Mouse (Mus musculus): ENCODE results near the gene Tfip11. TPM values are rescaled to one million over a fixed set of nuclear protein-coding genes. Genes with fewer than 3 reads are reported as not detected.
A peak's percentile ranks its signal among the peaks of the same experiment; 100 is the strongest.

The Tfip11 gene
- polyA plus RNA-seq, 1 experiment, result 58.9 TPM

- DNase-seq, result peak; percentile 52
- peak overlapping the region; percentile 66 for H3K4me3 ChIP-seq (ENCODE audit: control insufficient read depth, insufficient read depth, low read length)
These were observed 1.3 kb upstream of the Tfip11 start for GRCm38 (mm10) chr5:112324637-112325545.

GRCm38 (mm10) chr5:112326446-112327009 lies 370 bp downstream of the Tfip11 start:
- H3K36me3 ChIP-seq (ENCODE audit: control insufficient read depth, insufficient read depth, low read length), result peaks cover 24% of the 10 kb centered on the region
- no peak for DNase-seq
- no peak for TF ChIP-seq CTCF (IDR thresholded peaks at IDR 0.05; ENCODE audit: borderline replicate concordance, control insufficient read depth, extremely low read depth, insufficient read depth, low read length, poor library complexity)
- TF ChIP-seq POLR2A (IDR thresholded peaks at IDR 0.05; ENCODE audit: control insufficient read depth, extremely low read depth, insufficient read depth, low read length, poor library complexity), result no peak
- no peaks in the 10 kb centered on the region for H3K27me3 ChIP-seq (ENCODE audit: control insufficient read depth, insufficient read depth, low read length)
- peaks cover 11% of the 10 kb centered on the region; the same call in 1 of the 2 replicates for H3K4me1 ChIP-seq (replicated peaks; ENCODE audit: control insufficient read depth, insufficient read depth, low read length)
- H3K4me3 ChIP-seq (ENCODE audit: control insufficient read depth, insufficient read depth, low read length), result peak overlapping the region; percentile 75
- H3K27ac ChIP-seq (ENCODE audit: control insufficient read depth, insufficient read depth, low read length), result no peak overlapping the region
- WGBS, result 1% methylated on average over 33 of the region's 33 CpGs

More at GRCm38 (mm10) chr5:112324637-112325545, 1.3 kb upstream of the Tfip11 start:
- H3K27ac ChIP-seq (ENCODE audit: control insufficient read depth, insufficient read depth, low read length), result peak overlapping the region; percentile 58; the same call in 1 of the 2 replicates
- H3K36me3 ChIP-seq (ENCODE audit: control insufficient read depth, insufficient read depth, low read length), result peaks cover 7% of the 10 kb centered on the region
- peaks cover 11% of the 10 kb centered on the region; the same call in 1 of the 2 replicates for H3K4me1 ChIP-seq (replicated peaks; ENCODE audit: control insufficient read depth, insufficient read depth, low read length)
- TF ChIP-seq CTCF (IDR thresholded peaks at IDR 0.05; ENCODE audit: borderline replicate concordance, control insufficient read depth, extremely low read depth, insufficient read depth, low read length, poor library complexity) (no peak), POLR2A (IDR thresholded peaks at IDR 0.05; ENCODE audit: control insufficient read depth, extremely low read depth, insufficient read depth, low read length, poor library complexity) (no peak)
- WGBS, result 2% methylated on average over 24 of the region's 24 CpGs
- H3K27me3 ChIP-seq (ENCODE audit: control insufficient read depth, insufficient read depth, low read length), result no peaks in the 10 kb centered on the region

GRCm38 (mm10) chr5:112327854-112328253 lies 1.7 kb downstream of the Tfip11 start:
- WGBS, result 97% methylated on average over 15 of the region's 15 CpGs
- Histone ChIP-seq H3K27me3 (ENCODE audit: control insufficient read depth, insufficient read depth, low read length) (no peaks in the 10 kb centered on the region), H3K27ac (ENCODE audit: control insufficient read depth, insufficient read depth, low read length) (no peak overlapping the region), H3K4me1 (replicated peaks; ENCODE audit: control insufficient read depth, insufficient read depth, low read length) (peaks cover 11% of the 10 kb centered on the region; the same call in 1 of the 2 replicates), H3K4me3 (ENCODE audit: control insufficient read depth, insufficient read depth, low read length) (no peak overlapping the region), H3K36me3 (ENCODE audit: control insufficient read depth, insufficient read depth, low read length) (peaks cover 37% of the 10 kb centered on the region)
- TF ChIP-seq POLR2A (IDR thresholded peaks at IDR 0.05; ENCODE audit: control insufficient read depth, extremely low read depth, insufficient read depth, low read length, poor library complexity) (no peak), CTCF (IDR thresholded peaks at IDR 0.05; ENCODE audit: borderline replicate concordance, control insufficient read depth, extremely low read depth, insufficient read depth, low read length, poor library complexity) (no peak)
- DNase-seq, result no peak

GRCm38 (mm10) chr5:112329805-112330564 lies 3.8 kb downstream of the Tfip11 start:
- H3K4me3 ChIP-seq (ENCODE audit: control insufficient read depth, insufficient read depth, low read length), result no peak overlapping the region
- H3K36me3 ChIP-seq (ENCODE audit: control insufficient read depth, insufficient read depth, low read length), result peaks cover 49% of the 10 kb centered on the region
- H3K27ac ChIP-seq (ENCODE audit: control insufficient read depth, insufficient read depth, low read length), result no peak overlapping the region
- no peaks in the 10 kb centered on the region for H3K27me3 ChIP-seq (ENCODE audit: control insufficient read depth, insufficient read depth, low read length)
- no peak for DNase-seq
- TF ChIP-seq CTCF (IDR thresholded peaks at IDR 0.05; ENCODE audit: borderline replicate concordance, control insufficient read depth, extremely low read depth, insufficient read depth, low read length, poor library complexity) (no peak), POLR2A (IDR thresholded peaks at IDR 0.05; ENCODE audit: control insufficient read depth, extremely low read depth, insufficient read depth, low read length, poor library complexity) (no peak)
- H3K4me1 ChIP-seq (replicated peaks; ENCODE audit: control insufficient read depth, insufficient read depth, low read length), result peaks cover 11% of the 10 kb centered on the region; the same call in 1 of the 2 replicates
- 97% methylated on average over 14 of the region's 14 CpGs for WGBS

- TF ChIP-seq CTCF (IDR thresholded peaks at IDR 0.05; ENCODE audit: borderline replicate concordance, control insufficient read depth, extremely low read depth, insufficient read depth, low read length, poor library complexity) (peak; percentile 78; the same call in 1 of the 2 replicates), POLR2A (IDR thresholded peaks at IDR 0.05; ENCODE audit: control insufficient read depth, extremely low read depth, insufficient read depth, low read length, poor library complexity) (no peak)
- Histone ChIP-seq H3K4me1 (replicated peaks; ENCODE audit: control insufficient read depth, insufficient read depth, low read length) (no peaks in the 10 kb centered on the region), H3K36me3 (ENCODE audit: control insufficient read depth, insufficient read depth, low read length) (peaks cover 65% of the 10 kb centered on the region), H3K27ac (ENCODE audit: control insufficient read depth, insufficient read depth, low read length) (no peak overlapping the region), H3K27me3 (ENCODE audit: control insufficient read depth, insufficient read depth, low read length) (no peaks in the 10 kb centered on the region), H3K4me3 (ENCODE audit: control insufficient read depth, insufficient read depth, low read length) (no peak overlapping the region)
- WGBS, result 66% methylated on average over 2 of the region's 2 CpGs
- peak; percentile 68 for DNase-seq
These were observed 9.3 kb downstream of the Tfip11 start for GRCm38 (mm10) chr5:112335473-112335872.

- H3K36me3 ChIP-seq (ENCODE audit: control insufficient read depth, insufficient read depth, low read length), result peaks cover 50% of the 10 kb centered on the region
- no peak overlapping the region for H3K27ac ChIP-seq (ENCODE audit: control insufficient read depth, insufficient read depth, low read length)
- 97% methylated on average over 22 of the region's 22 CpGs for WGBS
- H3K27me3 ChIP-seq (ENCODE audit: control insufficient read depth, insufficient read depth, low read length), result no peaks in the 10 kb centered on the region
- no peak overlapping the region for H3K4me3 ChIP-seq (ENCODE audit: control insufficient read depth, insufficient read depth, low read length)
- TF ChIP-seq POLR2A (IDR thresholded peaks at IDR 0.05; ENCODE audit: control insufficient read depth, extremely low read depth, insufficient read depth, low read length, poor library complexity), result no peak
- no peak for TF ChIP-seq CTCF (IDR thresholded peaks at IDR 0.05; ENCODE audit: borderline replicate concordance, control insufficient read depth, extremely low read depth, insufficient read depth, low read length, poor library complexity)
- H3K4me1 ChIP-seq (replicated peaks; ENCODE audit: control insufficient read depth, insufficient read depth, low read length), result peaks cover under 1% of the 10 kb centered on the region; the same call in 1 of the 2 replicates
- no peak for DNase-seq
These were observed 10.8 kb downstream of the Tfip11 start for GRCm38 (mm10) chr5:112337004-112337403.

All from thymus, adult 2 months (tissue).